Mouse (Mus musculus) lung, embryonic 16.5 days (tissue): ENCODE data around the gene Igll1. TPM values are rescaled to one million over a fixed set of nuclear protein-coding genes. Genes with fewer than 3 reads are reported as not detected.

Experiments used
- ATAC-seq: fragments of 200-750 bp; cut with Nextera tagmentation; 2 replicates; pipeline ENCODE4 v1.8.0; 2017; ENCODE audit warnings: low read depth, mild to moderate bottlenecking, moderate library complexity
- H3K27ac ChIP-seq: fragments of 300-500 bp; sonication (generic); 2 replicates; pipeline ENCODE4 v1.5.1; 2014; ENCODE audit warnings: mild to moderate bottlenecking, control low read depth, low read length
- H3K27me3 ChIP-seq: fragments of 300-500 bp; sonication (generic); 2 replicates; pipeline ENCODE4 v1.6.1; 2014; ENCODE audit warnings: low read depth, low read length, mixed read lengths; ENCODE audit not compliant: control insufficient read depth, insufficient read depth
- H3K36me3 ChIP-seq: fragments of 300-500 bp; sonication (generic); 2 replicates; pipeline ENCODE4 v1.6.1; 2014; ENCODE audit warnings: low read length; ENCODE audit not compliant: control insufficient read depth, insufficient read depth
- H3K4me1 ChIP-seq: fragments of 300-500 bp; sonication (generic); replicated peaks from 2 replicates; pipeline ENCODE4 v1.6.1; 2014; ENCODE audit warnings: low read length, mixed read lengths; ENCODE audit not compliant: control insufficient read depth, insufficient read depth
- H3K4me2 ChIP-seq: fragments of 300-500 bp; sonication (generic); 2 replicates; pipeline ENCODE4 v1.6.1; 2014; ENCODE audit warnings: low read depth, low read length, control low read depth
- H3K4me3 ChIP-seq: fragments of 300-500 bp; sonication (generic); 2 replicates; pipeline ENCODE4 v1.5.1; 2014; ENCODE audit warnings: mild to moderate bottlenecking, low read length, control low read depth
- H3K9ac ChIP-seq: fragments of 300-500 bp; sonication (generic); 2 replicates; pipeline ENCODE4 v1.6.1; 2014; ENCODE audit warnings: low read length, control low read depth
- H3K9me3 ChIP-seq: fragments of 300-500 bp; sonication (generic); 2 replicates; pipeline ENCODE4 v1.6.1; 2016; ENCODE audit warnings: low read length; ENCODE audit not compliant: control insufficient read depth
- WGBS: fragments of 180-500 bp; shearing (Covaris S2); extraction: QIAGEN DNeasy Blood & Tissue Kit; methylation state at CpG from one replicate; pipeline ENCODE4 v1.1.7; 2014; 5-methylcytosine and 5-hydroxymethylcytosine counted together
- polyA plus RNA-seq: library from polyadenylated mRNA; unstranded; fragments of >200 nt; fragmentation: Nextera tagmentation; extraction: Ambion mirVana; gene quantifications from 2 replicates; pipeline ENCODE4 v1.2.1, GENCODE M21; 2015

The Igll1 gene
- polyA plus RNA-seq, 1 experiment from 2014 or later = 0.41 TPM

- H3K27ac ChIP-seq = no peak overlapping the region
- WGBS = 93% methylated on average over 7 of the region's 7 CpGs
- H3K4me3 ChIP-seq = no peak overlapping the region
- no peak overlapping the region for H3K9ac ChIP-seq
- no peak for ATAC-seq
- H3K4me1 ChIP-seq = peaks cover 5% of the 10 kb centered on the region
- H3K27me3 ChIP-seq = no peaks in the 10 kb centered on the region
- no peak overlapping the region for H3K4me2 ChIP-seq
- H3K36me3 ChIP-seq = peaks cover 37% of the 10 kb centered on the region
- H3K9me3 ChIP-seq = no peaks in the 10 kb centered on the region
Observed at GRCm38 (mm10) chr16:16892366-16892765, 28.6 kb upstream of the Igll1 start.

- no peak for ATAC-seq
- H3K4me3 ChIP-seq = no peak overlapping the region
- H3K27me3 ChIP-seq = no peaks in the 10 kb centered on the region
- no peaks in the 10 kb centered on the region for H3K9me3 ChIP-seq
- no peaks in the 10 kb centered on the region for H3K4me1 ChIP-seq
- 100% methylated on average over 1 of the region's 1 CpGs for WGBS
- peaks cover 61% of the 10 kb centered on the region for H3K36me3 ChIP-seq
- no peak overlapping the region for H3K27ac ChIP-seq
- H3K4me2 ChIP-seq = no peak overlapping the region
- no peak overlapping the region for H3K9ac ChIP-seq
Observed at GRCm38 (mm10) chr16:16888341-16888740, 24.6 kb upstream of the Igll1 start.

GRCm38 (mm10) chr16:16879025-16879424 lies 15.2 kb upstream of the Igll1 start:
- H3K9ac ChIP-seq = no peak overlapping the region
- H3K4me1 ChIP-seq = no peaks in the 10 kb centered on the region
- no peak overlapping the region for H3K4me2 ChIP-seq
- no peak for ATAC-seq
- no peak overlapping the region for H3K4me3 ChIP-seq
- H3K27me3 ChIP-seq = no peaks in the 10 kb centered on the region
- peaks cover 57% of the 10 kb centered on the region for H3K36me3 ChIP-seq
- H3K9me3 ChIP-seq = 0 out of 2 replicates have a peak, but pooled peaks cover 4% of the 10 kb centered on the region
- H3K27ac ChIP-seq = no peak overlapping the region
- WGBS = 87% methylated on average over 5 of the region's 5 CpGs

- peak within 1 kb of the TSS; percentile 75 for H3K4me2 ChIP-seq
- H3K9me3 ChIP-seq = no peaks in the 10 kb centered on the region
- H3K36me3 ChIP-seq = peaks cover 2% of the 10 kb centered on the region
- peak; percentile 98 for ATAC-seq
- WGBS = under 1% methylated on average over 45 of the region's 49 CpGs
- H3K4me3 ChIP-seq = peak within 1 kb of the TSS; percentile 85
- H3K4me1 ChIP-seq = peaks cover 7% of the 10 kb centered on the region
- peak within 1 kb of the TSS; percentile 93 for H3K9ac ChIP-seq
- peak within 1 kb of the TSS; percentile 98 for H3K27ac ChIP-seq
- H3K27me3 ChIP-seq = no peaks in the 10 kb centered on the region
Observed at GRCm38 (mm10) chr16:16870617-16871331, 7.0 kb upstream of the Igll1 start, which contains the start of the genes Top3b and Vpreb1. Gene Top3b, plus strand, starts transcription at chr16:16870736. Gene Vpreb1, minus strand, starts transcription at chr16:16870843.

DNA sequence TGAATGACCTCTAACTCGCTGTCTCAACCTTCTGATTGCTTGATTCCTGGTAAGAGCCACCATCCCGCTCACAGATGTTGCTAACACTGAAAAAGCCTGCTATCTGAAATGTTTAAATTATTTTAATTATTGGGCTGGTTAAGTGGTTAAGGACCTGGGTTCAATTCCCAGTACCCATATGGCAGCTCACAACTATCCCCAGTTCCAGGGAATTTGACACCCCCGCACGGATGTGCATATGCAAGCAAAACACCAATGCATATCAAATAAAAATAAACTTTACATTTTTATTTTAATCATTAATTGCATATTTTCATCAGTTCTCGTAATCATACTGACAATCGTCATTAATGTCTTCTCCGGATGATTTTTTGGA lies 6.4 kb upstream of the Igll1 start:
- H3K4me3 ChIP-seq = peak overlapping the region; percentile 85
- no peaks in the 10 kb centered on the region for H3K9me3 ChIP-seq
- peak; percentile 19 for ATAC-seq
- 30% methylated on average over 7 of the region's 7 CpGs for WGBS
- H3K27ac ChIP-seq = peak overlapping the region; percentile 98
- no peaks in the 10 kb centered on the region; the same call in 1 of the 2 replicates for H3K36me3 ChIP-seq
- peaks cover 7% of the 10 kb centered on the region for H3K4me1 ChIP-seq
- H3K4me2 ChIP-seq = peak overlapping the region; percentile 75
- peak overlapping the region; percentile 93 for H3K9ac ChIP-seq
- no peaks in the 10 kb centered on the region for H3K27me3 ChIP-seq

DNA sequence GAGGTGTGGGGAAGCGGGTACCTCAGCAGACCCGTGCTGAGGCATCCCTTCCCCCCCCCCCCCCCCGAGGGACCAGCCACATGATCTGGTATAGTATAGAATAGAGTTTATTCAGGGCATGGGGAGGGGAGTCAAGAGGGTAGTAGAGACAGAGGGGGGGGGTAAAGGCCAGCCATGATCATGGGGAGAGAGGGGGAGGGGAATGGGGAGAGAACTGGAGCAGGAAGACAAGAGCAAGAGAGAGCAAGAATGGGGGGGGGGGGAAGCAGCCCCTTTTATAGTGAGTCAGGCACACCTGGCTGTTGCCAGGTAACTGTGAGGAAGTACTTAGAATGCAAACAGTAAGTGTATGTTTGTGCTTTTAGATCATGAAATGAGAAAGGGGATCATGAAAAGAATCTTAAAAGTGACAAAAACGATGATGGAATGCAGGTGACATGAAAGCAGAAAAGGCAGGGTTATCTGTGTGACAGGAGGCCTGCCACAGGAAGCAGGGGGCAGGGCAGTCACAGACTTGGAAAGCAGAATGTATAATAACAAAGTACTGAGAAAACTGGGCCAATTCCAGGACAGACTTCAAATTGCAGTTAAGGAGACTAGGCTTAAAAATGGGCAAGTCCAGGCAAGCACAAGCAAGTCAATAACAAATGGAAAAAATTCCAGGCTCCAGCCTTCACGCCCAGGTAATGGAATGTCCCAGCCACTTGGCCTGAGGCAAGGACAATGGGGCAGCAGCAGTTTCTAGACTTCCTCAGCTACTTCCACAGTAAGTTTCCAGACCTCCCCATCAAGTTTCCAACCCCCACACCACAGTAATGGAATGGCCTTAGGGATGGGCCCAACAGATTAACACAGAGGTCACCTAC lies 2.1 kb upstream of the Igll1 start:
- Histone ChIP-seq H3K36me3 (no peaks in the 10 kb centered on the region), H3K27me3 (no peaks in the 10 kb centered on the region), H3K4me3 (no peak overlapping the region), H3K9ac (no peak overlapping the region), H3K4me1 (peaks cover 2% of the 10 kb centered on the region; the same call in 1 of the 2 replicates), H3K9me3 (no peaks in the 10 kb centered on the region), H3K27ac (peak overlapping the region; percentile 71), H3K4me2 (no peak overlapping the region)
- no peak for ATAC-seq
- 39% methylated on average over 5 of the region's 5 CpGs for WGBS

DNA sequence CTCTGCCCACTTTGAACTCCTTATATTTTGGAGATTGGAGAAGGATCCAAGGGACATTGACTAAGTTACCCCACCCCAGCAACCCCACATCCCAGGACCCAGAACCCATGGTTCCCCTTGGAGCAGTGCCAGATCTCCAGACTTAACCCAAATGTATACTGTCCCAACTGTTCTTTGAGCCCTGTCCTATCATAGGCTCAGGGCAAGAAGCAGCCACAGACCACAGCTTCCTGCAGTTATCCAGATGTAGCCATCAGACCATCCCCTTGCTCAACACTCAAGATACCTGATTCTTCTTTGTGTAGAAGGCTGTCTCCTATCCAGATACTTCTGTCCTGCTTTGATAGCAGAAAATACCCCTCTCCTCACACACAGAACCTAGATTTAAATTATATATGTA lies 1.4 kb upstream of the Igll1 start:
- H3K4me2 ChIP-seq = no peak overlapping the region
- no peak overlapping the region for H3K9ac ChIP-seq
- peaks cover 2% of the 10 kb centered on the region; the same call in 1 of the 2 replicates for H3K4me1 ChIP-seq
- no peaks in the 10 kb centered on the region for H3K36me3 ChIP-seq
- no peaks in the 10 kb centered on the region for H3K9me3 ChIP-seq
- H3K27me3 ChIP-seq = no peaks in the 10 kb centered on the region
- H3K4me3 ChIP-seq = no peak overlapping the region
- no peak overlapping the region for H3K27ac ChIP-seq
- ATAC-seq = no peak

GRCm38 (mm10) chr16:16862288-16862687 lies 1.5 kb downstream of the Igll1 start:
- Histone ChIP-seq H3K27me3 (no peaks in the 10 kb centered on the region), H3K27ac (no peak overlapping the region), H3K4me3 (no peak overlapping the region), H3K36me3 (no peaks in the 10 kb centered on the region), H3K9ac (no peak overlapping the region), H3K4me2 (no peak overlapping the region), H3K9me3 (no peaks in the 10 kb centered on the region), H3K4me1 (0 out of 2 replicates have a peak, but pooled peaks cover 2% of the 10 kb centered on the region)
- ATAC-seq = no peak
- WGBS = 58% methylated on average over 3 of the region's 3 CpGs

DNA sequence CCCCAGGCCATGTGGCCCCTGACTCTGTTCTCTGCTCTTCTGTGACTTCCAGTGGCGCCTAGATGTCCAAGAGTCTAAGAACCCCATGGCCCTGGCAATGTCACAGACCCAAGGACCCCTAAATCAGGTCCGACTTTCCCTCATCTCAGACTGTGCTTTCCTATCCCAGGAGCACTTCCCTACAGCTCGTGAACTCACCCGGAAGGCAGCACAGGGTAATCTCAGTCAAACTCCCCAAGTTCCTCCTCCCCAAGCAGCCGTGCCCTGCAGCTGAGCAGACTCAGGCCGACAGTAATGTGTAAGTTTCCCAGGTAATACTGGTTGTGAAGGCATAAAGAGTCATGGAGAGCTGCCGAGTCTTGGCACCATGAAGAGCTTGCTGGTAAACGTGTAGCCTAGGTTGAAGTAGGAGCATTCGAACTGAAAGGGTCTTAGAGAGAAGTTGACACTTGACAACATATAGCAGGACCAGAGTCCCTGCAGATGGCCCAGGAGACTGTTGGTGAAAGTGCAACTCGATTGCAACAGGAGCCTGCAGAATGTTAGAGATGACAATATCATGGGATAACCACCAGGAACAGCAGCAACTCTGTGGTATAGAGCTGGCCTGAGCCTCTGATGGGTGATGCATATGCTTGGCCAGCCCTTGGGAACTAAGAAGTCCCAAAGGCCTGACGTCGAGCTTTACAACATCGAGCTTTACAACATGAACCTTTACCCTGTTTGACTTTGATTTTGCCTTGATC lies 6.9 kb downstream of the Igll1 start:
- no peak overlapping the region for H3K27ac ChIP-seq
- no peak overlapping the region for H3K4me3 ChIP-seq
- H3K4me2 ChIP-seq = no peak overlapping the region
- no peaks in the 10 kb centered on the region for H3K36me3 ChIP-seq
- no peak for ATAC-seq
- H3K9me3 ChIP-seq = no peaks in the 10 kb centered on the region
- 71% methylated on average over 13 of the region's 13 CpGs for WGBS
- H3K4me1 ChIP-seq = no peaks in the 10 kb centered on the region
- no peaks in the 10 kb centered on the region for H3K27me3 ChIP-seq
- H3K9ac ChIP-seq = no peak overlapping the region
